Mouse (Mus musculus): ENCODE data around the gene Mkrn2.
A peak's percentile ranks its signal among the peaks of the same experiment; 100 is the strongest.

Mkrn2 gene

GRCm38 (mm10) chr6:115601715-115602523, at the start of gene Mkrn2:
Gene Mkrn2 (plus strand): TSS chr6:115601902.
- ATAC-seq (ENCODE audit: insufficient number of reproducible peaks, low FRiP score, low TSS enrichment): peak; percentile 79

GRCm38 (mm10) chr6:115555485-115555884, 46.2 kb upstream of the Mkrn2 start:
- ATAC-seq (ENCODE audit: insufficient number of reproducible peaks, low FRiP score, low TSS enrichment): no peak

- no peak for ATAC-seq (ENCODE audit: insufficient number of reproducible peaks, low FRiP score, low TSS enrichment)
These were observed 43.5 kb upstream of the Mkrn2 start for GRCm38 (mm10) chr6:115558176-115558575.

- no peak for ATAC-seq (ENCODE audit: insufficient number of reproducible peaks, low FRiP score, low TSS enrichment)
These were observed 41.8 kb upstream of the Mkrn2 start for GRCm38 (mm10) chr6:115559651-115560632.

GRCm38 (mm10) chr6:115565479-115566045, 36.1 kb upstream of the Mkrn2 start:
- ATAC-seq (ENCODE audit: insufficient number of reproducible peaks, low FRiP score, low TSS enrichment): no peak

GRCm38 (mm10) chr6:115574171-115574570, 27.5 kb upstream of the Mkrn2 start:
- ATAC-seq (ENCODE audit: insufficient number of reproducible peaks, low FRiP score, low TSS enrichment): no peak

- no peak for ATAC-seq (ENCODE audit: insufficient number of reproducible peaks, low FRiP score, low TSS enrichment)
These were observed 24.3 kb upstream of the Mkrn2 start for GRCm38 (mm10) chr6:115577407-115577806.

GRCm38 (mm10) chr6:115577941-115578340, 23.8 kb upstream of the Mkrn2 start:
- no peak for ATAC-seq (ENCODE audit: insufficient number of reproducible peaks, low FRiP score, low TSS enrichment)

- no peak for ATAC-seq (ENCODE audit: insufficient number of reproducible peaks, low FRiP score, low TSS enrichment)
These were observed 20.9 kb upstream of the Mkrn2 start for GRCm38 (mm10) chr6:115580810-115581209.

GRCm38 (mm10) chr6:115582328-115583115, 19.2 kb upstream of the Mkrn2 start:
- no peak for ATAC-seq (ENCODE audit: insufficient number of reproducible peaks, low FRiP score, low TSS enrichment)

GRCm38 (mm10) chr6:115583430-115584125, 18.1 kb upstream of the Mkrn2 start:
- ATAC-seq (ENCODE audit: insufficient number of reproducible peaks, low FRiP score, low TSS enrichment): no peak

GRCm38 (mm10) chr6:115584176-115584575, 17.5 kb upstream of the Mkrn2 start:
- ATAC-seq (ENCODE audit: insufficient number of reproducible peaks, low FRiP score, low TSS enrichment): no peak

GRCm38 (mm10) chr6:115586321-115586720, 15.4 kb upstream of the Mkrn2 start:
- no peak for ATAC-seq (ENCODE audit: insufficient number of reproducible peaks, low FRiP score, low TSS enrichment)

GRCm38 (mm10) chr6:115591692-115592359, 9.9 kb upstream of the Mkrn2 start:
- ATAC-seq (ENCODE audit: insufficient number of reproducible peaks, low FRiP score, low TSS enrichment): no peak

GRCm38 (mm10) chr6:115592458-115592857, 9.2 kb upstream of the Mkrn2 start, which contains the start of gene Mkrn2os:
Gene Mkrn2os (minus strand): TSS chr6:115592576.
- ATAC-seq (ENCODE audit: insufficient number of reproducible peaks, low FRiP score, low TSS enrichment): no peak

GRCm38 (mm10) chr6:115593252-115593651, 8.4 kb upstream of the Mkrn2 start:
- ATAC-seq (ENCODE audit: insufficient number of reproducible peaks, low FRiP score, low TSS enrichment): no peak

- no peak for ATAC-seq (ENCODE audit: insufficient number of reproducible peaks, low FRiP score, low TSS enrichment)
These were observed 7.2 kb upstream of the Mkrn2 start for GRCm38 (mm10) chr6:115594463-115594862.

GRCm38 (mm10) chr6:115595667-115596066, 6.0 kb upstream of the Mkrn2 start:
- no peak for ATAC-seq (ENCODE audit: insufficient number of reproducible peaks, low FRiP score, low TSS enrichment)

- no peak for ATAC-seq (ENCODE audit: insufficient number of reproducible peaks, low FRiP score, low TSS enrichment)
These were observed 384 bp upstream of the Mkrn2 start for GRCm38 (mm10) chr6:115601322-115601714.

Data from cerebellum, adult (tissue).